Mouse (Mus musculus): ENCODE results near the gene Efemp2. TPM values are rescaled to one million over a fixed set of nuclear protein-coding genes. Genes with fewer than 3 reads are reported as not detected.
"Not testable (repeated sequence)": the region's sequence is repeated elsewhere in the genome, so short reads cannot be mapped to it uniquely, and the experiment has no call there.

The Efemp2 gene
- polyA plus RNA-seq, 1 experiment from 2014 or later = 21.4 TPM

DNA sequence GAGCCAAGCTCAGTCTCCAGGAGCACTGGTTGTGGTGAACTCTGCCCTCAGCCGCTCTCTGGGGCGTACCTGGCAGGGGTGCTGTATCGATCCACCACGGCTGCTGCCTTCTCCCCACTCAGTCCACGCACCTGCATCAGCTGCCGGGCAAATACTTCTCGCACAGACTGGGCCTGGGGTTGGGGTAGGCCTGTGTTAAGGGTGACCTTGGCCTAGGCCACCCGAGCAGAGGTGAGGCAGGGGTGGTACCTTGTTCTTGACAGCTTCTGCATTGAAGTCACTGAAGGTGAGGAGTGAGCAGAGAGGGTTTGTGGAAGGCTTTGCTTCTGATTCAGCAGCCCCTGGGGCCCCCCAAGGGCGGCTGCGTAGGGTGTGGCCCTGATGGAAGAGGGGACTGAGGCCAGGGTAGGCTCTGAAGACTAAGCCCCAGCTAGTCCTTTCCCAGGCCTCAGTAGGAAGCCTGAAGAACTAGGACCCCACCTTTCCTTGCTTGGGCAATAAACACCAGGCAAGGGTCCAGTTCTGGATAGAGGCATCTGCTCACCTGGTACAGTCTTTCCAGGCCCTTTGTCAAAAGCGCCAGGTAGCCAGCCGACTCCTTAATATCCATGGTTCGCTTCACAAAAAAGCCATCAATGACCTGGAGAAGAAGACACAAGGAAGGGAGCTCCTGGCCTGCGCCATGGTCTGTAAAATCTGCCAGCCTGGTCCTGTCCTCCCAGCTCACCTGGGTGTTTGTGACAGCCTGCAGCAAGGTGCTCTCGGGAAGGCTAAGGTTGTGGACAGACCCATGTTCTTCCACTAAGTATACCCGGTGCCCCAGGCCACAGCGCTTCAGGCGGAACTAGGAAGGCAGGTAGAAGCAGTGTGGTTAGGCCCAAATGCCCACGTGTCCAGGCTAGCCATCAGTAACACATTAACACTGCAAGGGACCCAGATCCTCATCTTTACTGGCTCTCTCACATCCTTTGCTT, 9.9 kb downstream of the Efemp2 start:
- Histone ChIP-seq H3K9ac (no peak overlapping the region), H3K4me1 (replicated peaks) (peaks cover 30% of the 10 kb centered on the region), H3K27me3 (no peaks in the 10 kb centered on the region), H3K4me3 (replicated peaks) (no peak overlapping the region), H3K36me3 (peaks cover 52% of the 10 kb centered on the region), H3K4me2 (no peak overlapping the region), H3K27ac (no peak overlapping the region), H3K9me3 (replicated peaks) (no peaks in the 10 kb centered on the region)
- ATAC-seq (ENCODE audit: low read depth) (no peak), DNase-seq (no peak)
- 80% methylated on average over 19 of the region's 19 CpGs for WGBS (ENCODE audit: insufficient replicate concordance)

DNA sequence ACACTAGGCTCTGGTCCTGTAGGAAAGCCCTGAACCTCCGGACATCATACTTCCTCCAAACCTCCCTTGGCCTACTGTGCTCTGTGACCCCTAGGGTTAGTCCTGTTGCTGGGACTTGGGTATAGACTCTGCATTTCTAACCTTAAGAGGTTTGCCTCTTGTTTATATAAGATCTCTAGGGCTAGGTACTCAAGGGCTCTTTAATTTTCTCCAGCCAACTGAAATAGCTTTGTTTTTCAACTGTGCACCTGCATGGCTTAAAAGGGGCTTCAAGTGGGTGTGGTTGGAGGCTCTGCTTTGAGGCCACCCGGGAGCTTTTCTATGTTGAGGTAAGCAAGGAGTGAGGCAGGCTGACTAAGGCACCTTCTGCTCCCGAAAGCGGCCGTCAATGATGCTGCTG, 10.7 kb downstream of the Efemp2 start:
- ATAC-seq (ENCODE audit: low read depth) (no peak), DNase-seq (no peak)
- no peaks in the 10 kb centered on the region for H3K9me3 ChIP-seq (replicated peaks)
- WGBS (ENCODE audit: insufficient replicate concordance) = 82% methylated on average over 5 of the region's 5 CpGs
- no peak overlapping the region for H3K4me3 ChIP-seq (replicated peaks)
- no peaks in the 10 kb centered on the region for H3K27me3 ChIP-seq
- H3K9ac ChIP-seq = no peak overlapping the region
- H3K36me3 ChIP-seq = peaks cover 52% of the 10 kb centered on the region
- no peak overlapping the region for H3K27ac ChIP-seq
- H3K4me2 ChIP-seq = no peak overlapping the region
- H3K4me1 ChIP-seq (replicated peaks) = peaks cover 37% of the 10 kb centered on the region

DNA sequence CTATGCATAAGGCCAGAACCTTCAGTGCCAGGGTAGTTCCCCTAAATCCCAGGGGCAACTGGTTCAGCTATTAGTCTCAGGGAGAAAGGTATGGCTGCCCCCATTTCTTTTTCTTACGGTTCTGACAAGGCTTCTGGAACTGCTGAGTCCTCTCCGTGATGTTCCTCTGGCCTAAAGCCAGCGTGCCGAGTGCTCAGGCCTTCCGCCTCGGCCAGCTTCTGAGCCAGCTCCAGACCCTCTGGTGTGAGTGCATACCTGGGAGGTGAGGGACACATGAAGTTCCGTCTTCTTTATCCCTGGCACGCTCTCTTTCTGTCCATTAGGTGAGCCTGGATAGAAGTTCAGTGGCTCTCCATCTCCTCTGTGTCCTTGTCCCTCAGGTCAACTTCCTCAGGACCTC, 11.6 kb downstream of the Efemp2 start:
- DNase-seq = no peak
- H3K4me2 ChIP-seq = no peak overlapping the region
- no peak overlapping the region for H3K9ac ChIP-seq
- no peaks in the 10 kb centered on the region for H3K9me3 ChIP-seq (replicated peaks)
- 84% methylated on average over 8 of the region's 8 CpGs for WGBS (ENCODE audit: insufficient replicate concordance)
- ATAC-seq (ENCODE audit: low read depth) = no peak
- H3K4me1 ChIP-seq (replicated peaks) = peaks cover 43% of the 10 kb centered on the region
- H3K27me3 ChIP-seq = no peaks in the 10 kb centered on the region
- H3K27ac ChIP-seq = no peak overlapping the region
- peaks cover 52% of the 10 kb centered on the region for H3K36me3 ChIP-seq
- no peak overlapping the region for H3K4me3 ChIP-seq (replicated peaks)

DNA sequence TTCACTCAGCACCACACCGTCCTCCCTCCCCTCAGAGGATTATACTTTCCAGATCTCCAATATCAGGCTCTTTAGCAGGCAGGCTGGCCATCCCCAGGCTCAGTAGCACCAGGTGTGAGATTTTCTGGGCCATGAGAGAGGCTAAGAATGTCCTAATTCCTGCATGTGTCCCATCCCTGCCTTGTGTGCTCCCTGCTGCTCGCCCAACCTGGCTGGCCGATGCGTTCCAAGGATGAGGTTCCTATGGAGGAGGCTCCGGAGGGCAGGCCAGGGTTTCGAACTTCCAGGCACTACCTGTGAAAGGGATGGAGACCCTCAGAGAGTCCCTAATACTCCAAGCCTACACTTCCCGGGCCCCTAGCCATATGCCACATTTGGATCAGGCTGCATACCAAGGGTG, 12.1 kb downstream of the Efemp2 start:
- Histone ChIP-seq H3K4me1 (replicated peaks) (peaks cover 43% of the 10 kb centered on the region), H3K4me2 (no peak overlapping the region), H3K9me3 (replicated peaks) (no peaks in the 10 kb centered on the region), H3K27me3 (no peaks in the 10 kb centered on the region), H3K4me3 (replicated peaks) (no peak overlapping the region), H3K36me3 (peaks cover 52% of the 10 kb centered on the region), H3K27ac (no peak overlapping the region), H3K9ac (no peak overlapping the region)
- WGBS (ENCODE audit: insufficient replicate concordance) = 85% methylated on average over 7 of the region's 7 CpGs
- DNase-seq (no peak), ATAC-seq (ENCODE audit: low read depth) (no peak)

DNA sequence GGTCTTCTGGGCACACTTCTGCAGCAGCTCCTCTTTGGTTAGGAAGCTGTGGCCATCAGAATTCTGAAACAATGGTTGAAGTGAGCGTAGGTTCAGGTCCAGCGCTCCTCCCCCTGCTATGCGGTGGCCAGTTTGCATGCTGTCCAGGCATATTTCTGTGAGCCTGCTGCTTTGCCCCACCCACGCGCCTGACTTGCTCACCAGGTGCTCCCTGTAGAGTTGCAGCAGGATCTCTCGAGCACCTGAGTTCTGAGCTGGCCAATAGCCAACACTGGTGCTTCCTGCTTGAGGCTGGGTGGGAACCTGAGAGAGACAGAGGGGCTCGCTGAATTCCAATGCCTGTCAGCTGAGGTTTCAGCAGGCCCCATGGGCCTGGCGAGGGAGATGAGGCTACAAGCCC, 12.5 kb downstream of the Efemp2 start:
- H3K27me3 ChIP-seq = no peaks in the 10 kb centered on the region
- H3K36me3 ChIP-seq = peaks cover 50% of the 10 kb centered on the region
- ATAC-seq (ENCODE audit: low read depth) (no peak), DNase-seq (no peak)
- no peak overlapping the region for H3K4me3 ChIP-seq (replicated peaks)
- H3K4me1 ChIP-seq (replicated peaks) = peaks cover 43% of the 10 kb centered on the region
- H3K9ac ChIP-seq = peak overlapping the region; percentile 76
- no peak overlapping the region for H3K27ac ChIP-seq
- H3K4me2 ChIP-seq = 0 out of 2 replicates have a peak overlapping the region, but pooled peaks have one; percentile 86
- 83% methylated on average over 8 of the region's 8 CpGs for WGBS (ENCODE audit: insufficient replicate concordance)
- H3K9me3 ChIP-seq (replicated peaks) = no peaks in the 10 kb centered on the region

DNA sequence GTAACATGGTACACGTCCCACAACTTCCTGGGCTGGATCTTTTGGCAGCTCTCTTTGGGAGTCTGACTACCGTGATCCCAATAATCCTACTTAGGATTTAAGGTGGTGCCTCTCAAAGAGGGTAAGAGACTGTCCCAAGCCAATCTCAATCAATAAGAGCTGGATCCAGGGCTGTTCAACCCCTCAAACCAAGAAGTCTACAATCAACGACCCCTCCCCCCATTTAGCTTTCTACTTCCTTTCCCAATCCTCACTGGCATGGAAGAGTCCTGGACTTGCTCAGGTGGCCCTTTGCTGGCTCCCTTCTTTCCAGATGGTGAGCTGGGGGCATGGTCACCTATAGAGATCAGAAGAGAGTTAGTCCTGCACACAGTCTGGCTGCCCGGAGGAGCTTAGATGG, 13.0 kb downstream of the Efemp2 start:
- WGBS (ENCODE audit: insufficient replicate concordance) = 78% methylated on average over 4 of the region's 4 CpGs
- DNase-seq (no peak), ATAC-seq (ENCODE audit: low read depth) (no peak)
- Histone ChIP-seq H3K27ac (peak overlapping the region; percentile 6; the same call in 1 of the 2 replicates), H3K9me3 (replicated peaks) (no peaks in the 10 kb centered on the region), H3K36me3 (peaks cover 47% of the 10 kb centered on the region), H3K27me3 (no peaks in the 10 kb centered on the region), H3K4me3 (replicated peaks) (peak overlapping the region; percentile 99), H3K4me2 (peak overlapping the region; percentile 86), H3K9ac (peak overlapping the region; percentile 76), H3K4me1 (replicated peaks) (peaks cover 46% of the 10 kb centered on the region)

DNA sequence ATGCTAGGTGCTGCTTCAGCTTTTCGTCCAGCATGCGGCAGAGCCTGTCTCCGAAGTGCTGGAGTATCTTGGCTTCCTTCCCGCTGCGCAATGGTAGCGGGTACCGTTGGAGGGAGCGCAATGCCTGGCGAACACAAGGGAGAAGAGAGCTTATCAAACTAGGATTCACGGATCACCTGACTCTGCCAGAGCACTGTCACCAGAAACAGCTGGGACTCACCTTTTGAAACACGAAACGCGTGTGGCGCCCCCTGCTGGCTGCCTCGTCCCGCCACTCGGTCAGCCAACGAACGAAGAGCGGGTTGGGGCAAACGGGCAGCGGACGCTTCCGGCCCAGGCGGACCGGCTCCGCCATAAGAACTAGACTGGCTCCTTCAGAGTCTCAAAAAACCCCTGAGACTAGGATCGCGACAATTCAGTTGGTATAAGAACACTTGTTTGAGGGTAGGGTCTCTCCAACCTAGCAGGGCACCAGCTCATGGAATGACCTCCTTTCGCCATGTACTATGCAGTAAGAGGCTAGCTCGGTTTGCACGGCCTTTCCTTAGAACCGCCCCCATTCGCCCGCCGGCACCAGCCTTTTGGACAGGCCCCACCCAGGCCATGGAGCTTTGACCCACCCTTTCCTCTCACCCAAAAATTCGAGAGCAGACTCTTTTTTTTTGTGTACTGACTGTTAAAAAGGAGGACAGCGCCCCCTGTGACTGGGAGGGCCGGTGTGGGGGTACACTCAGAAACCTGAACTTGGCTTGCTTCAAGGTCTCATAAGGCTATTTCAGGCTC, 14.2 kb downstream of the Efemp2 start, which contains the start of gene Mus81:
Mus81 (minus strand) TSS at position 635 of the 783 bp plus-strand sequence.
- peak within 1 kb of the TSS; percentile 86 for H3K4me2 ChIP-seq
- peak within 1 kb of the TSS; percentile 99 for H3K4me3 ChIP-seq (replicated peaks)
- DNase-seq (peak; percentile 94), ATAC-seq (ENCODE audit: low read depth) (peak; percentile 72)
- no peaks in the 10 kb centered on the region for H3K9me3 ChIP-seq (replicated peaks)
- WGBS (ENCODE audit: insufficient replicate concordance) = under 1% methylated on average over 39 of the region's 39 CpGs
- H3K4me1 ChIP-seq (replicated peaks) = peaks cover 58% of the 10 kb centered on the region
- peak within 1 kb of the TSS; percentile 100 for H3K27ac ChIP-seq
- no peaks in the 10 kb centered on the region for H3K27me3 ChIP-seq
- H3K9ac ChIP-seq = peak within 1 kb of the TSS; percentile 76
- H3K36me3 ChIP-seq = peaks cover 48% of the 10 kb centered on the region

DNA sequence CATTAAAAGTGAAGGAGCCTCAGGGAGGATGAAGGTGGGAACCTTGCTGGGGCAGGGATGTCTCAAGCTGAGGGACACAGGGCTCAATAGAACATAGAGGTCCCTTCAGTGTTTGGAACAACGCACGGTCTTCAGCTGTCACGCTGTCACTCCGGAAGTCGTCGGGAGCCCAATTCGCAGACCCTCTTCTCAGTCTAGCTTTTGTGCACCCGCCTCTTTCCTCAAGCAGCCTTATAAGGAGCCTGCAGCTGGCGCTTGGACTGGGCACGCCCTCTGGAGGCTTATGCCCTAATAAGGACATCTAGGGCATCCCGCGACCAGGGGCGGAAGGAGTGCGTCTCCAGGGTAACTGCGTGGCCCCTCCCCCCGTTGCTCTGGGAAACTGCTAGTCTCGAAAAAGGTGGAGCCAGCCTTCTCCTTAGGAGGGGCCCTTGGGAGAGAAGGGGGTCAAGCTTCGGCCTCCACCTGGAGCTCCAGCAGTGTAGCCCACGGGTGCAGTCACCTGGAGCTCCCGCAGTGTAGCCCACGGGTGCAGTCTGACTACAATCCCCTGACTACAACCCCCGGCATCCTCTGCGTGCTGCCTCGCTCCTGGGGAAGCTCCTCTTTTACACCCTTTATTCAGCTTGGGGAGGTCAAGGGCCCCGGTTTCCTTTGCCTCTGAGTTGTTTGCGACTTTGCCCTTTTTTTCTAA, 15.3 kb downstream of the Efemp2 start:
- H3K4me2 ChIP-seq = peak overlapping the region; percentile 86
- H3K27ac ChIP-seq = peak overlapping the region; percentile 100
- DNase-seq (peak; percentile 97), ATAC-seq (ENCODE audit: low read depth) (peak; percentile 80)
- WGBS (ENCODE audit: insufficient replicate concordance) = under 1% methylated on average over 26 of the region's 26 CpGs
- H3K9ac ChIP-seq = peak overlapping the region; percentile 76
- H3K27me3 ChIP-seq = no peaks in the 10 kb centered on the region
- peaks cover 58% of the 10 kb centered on the region for H3K4me1 ChIP-seq (replicated peaks)
- H3K9me3 ChIP-seq (replicated peaks) = no peaks in the 10 kb centered on the region
- H3K4me3 ChIP-seq (replicated peaks) = peak overlapping the region; percentile 99
- H3K36me3 ChIP-seq = peaks cover 48% of the 10 kb centered on the region

DNA sequence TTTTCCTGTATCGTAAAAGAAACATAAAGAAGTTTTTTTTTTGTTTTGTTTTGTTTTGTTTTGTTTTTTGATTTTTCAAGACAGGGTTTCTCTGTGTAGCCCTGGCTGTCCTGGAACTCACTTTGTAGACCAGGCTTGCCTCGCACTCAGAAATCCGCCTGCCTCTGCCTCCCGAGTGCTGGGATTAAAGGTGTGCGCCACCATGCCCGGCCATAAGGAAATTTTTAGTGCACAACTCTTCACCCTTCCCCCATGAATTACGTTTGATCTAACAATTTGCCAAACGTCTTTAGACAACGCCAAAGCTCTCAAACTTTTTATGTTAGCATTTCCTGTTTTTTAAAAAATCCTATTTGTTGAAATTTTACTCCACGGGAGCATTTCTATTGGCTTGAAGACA, 16.0 kb downstream of the Efemp2 start:
- Histone ChIP-seq H3K27ac (peak overlapping the region; percentile 100), H3K4me2 (peak overlapping the region; percentile 86), H3K9ac (peak overlapping the region; percentile 51), H3K36me3 (peaks cover 48% of the 10 kb centered on the region), H3K4me1 (replicated peaks) (peaks cover 60% of the 10 kb centered on the region), H3K4me3 (replicated peaks) (peak overlapping the region; percentile 99)
- not testable (repeated sequence) for H3K9me3 ChIP-seq (replicated peaks); ATAC-seq (ENCODE audit: low read depth); H3K27me3 ChIP-seq; DNase-seq
- WGBS (ENCODE audit: insufficient replicate concordance) = 31% methylated on average over 10 of the region's 10 CpGs

DNA sequence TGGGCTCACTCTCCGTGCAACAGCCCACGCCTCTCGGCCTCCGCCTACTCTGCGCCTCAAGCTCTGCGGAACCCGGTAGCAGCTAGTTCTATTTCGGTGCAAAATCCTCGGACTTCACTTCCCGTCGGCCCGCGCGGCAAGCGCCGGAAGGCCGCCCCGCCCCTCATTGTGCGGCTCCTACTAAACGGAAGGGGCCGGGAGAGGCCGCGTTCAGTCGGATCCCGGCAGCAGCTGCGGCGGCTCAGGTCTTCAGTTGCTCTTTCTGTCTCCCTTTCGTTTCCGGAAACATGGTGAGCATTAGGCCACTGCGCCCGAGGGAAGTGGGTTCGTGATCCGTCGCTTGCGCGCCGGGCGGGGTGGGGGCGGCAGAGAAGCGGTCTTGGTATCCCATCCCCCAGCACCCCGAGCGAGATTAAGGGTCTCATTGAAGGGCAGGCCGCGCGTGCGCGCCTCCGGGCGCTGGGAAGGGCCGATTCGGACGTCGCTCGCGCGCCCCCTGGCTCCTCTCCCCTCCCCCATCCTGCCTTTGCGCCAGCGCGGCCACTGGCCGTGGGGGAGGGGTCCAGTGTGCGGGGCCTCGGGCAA, 16.7 kb downstream of the Efemp2 start, which contains the start of gene Cfl1:
Cfl1 (plus strand) TSS at position 143 of the 585 bp plus-strand sequence.
- H3K9ac ChIP-seq = peak within 1 kb of the TSS; percentile 100
- peaks cover 48% of the 10 kb centered on the region for H3K36me3 ChIP-seq
- DNase-seq (peak; percentile 94), ATAC-seq (ENCODE audit: low read depth) (peak; percentile 58)
- H3K4me1 ChIP-seq (replicated peaks) = peaks cover 60% of the 10 kb centered on the region
- H3K9me3 ChIP-seq (replicated peaks) = no peaks in the 10 kb centered on the region
- under 1% methylated on average over 62 of the region's 62 CpGs for WGBS (ENCODE audit: insufficient replicate concordance)
- peak within 1 kb of the TSS; percentile 86 for H3K4me2 ChIP-seq
- H3K27ac ChIP-seq = peak within 1 kb of the TSS; percentile 100
- no peaks in the 10 kb centered on the region for H3K27me3 ChIP-seq
- peak within 1 kb of the TSS; percentile 99 for H3K4me3 ChIP-seq (replicated peaks)

Measured in liver, embryonic 13.5 days (tissue).